ENCODE assay signal across 24 mouse cellular contexts in genomic region chr4:49740796-49741766, GRCm38 (mm10). TPM values are rescaled to one million over a fixed set of nuclear protein-coding genes. Genes with fewer than 3 reads are reported as not detected.
DNase-seq lines count a peak whose midpoint lies in the region; ATAC-seq and TF ChIP-seq lines count a peak whose summit lies in the region.
"Had no signal": no experiment of that assay in that cellular context is flagged by ENCODE, and none has a peak within 500 bp of the region (broad histone marks: within the 10 kb centered on the region; RNA-seq: fewer than 3 reads in every experiment).

No protein-coding gene starts in this region.

- TF ChIP-seq CTCF in hindbrain, postnatal 0 days (IDR thresholded peaks at IDR 0.05; ENCODE audit: low read depth): no peak

- H3K36me3 ChIP-seq in hindbrain, postnatal 0 days (ENCODE audit: insufficient read depth, low read length): no peaks in the 10 kb centered on the region
- H3K36me3 ChIP-seq in hindbrain, embryonic 11.5 days (ENCODE audit: control insufficient read depth, insufficient read depth, low read length): no peaks in the 10 kb centered on the region
- H3K36me3 ChIP-seq in neural tube, embryonic 15.5 days: no peaks in the 10 kb centered on the region
- H3K36me3 ChIP-seq: liver, embryonic 12.5 days; midbrain, embryonic 12.5 days had no signal

- H3K9ac ChIP-seq in hindbrain, postnatal 0 days (replicated peaks; ENCODE audit: low read length): no peak overlapping the region
- H3K9ac ChIP-seq in hindbrain, embryonic 11.5 days (ENCODE audit: low read depth, low read length): no peak overlapping the region
- no peak overlapping the region for H3K9ac ChIP-seq in neural tube, embryonic 15.5 days (replicated peaks)
- H3K9ac ChIP-seq: forebrain, postnatal 0 days; hindbrain, embryonic 14.5 days; liver, embryonic 12.5 days; lung, embryonic 14.5 days; midbrain, embryonic 12.5 days had no signal

- H3K9me3 ChIP-seq in hindbrain, postnatal 0 days (ENCODE audit: low read length): no peaks in the 10 kb centered on the region
- no peaks in the 10 kb centered on the region for H3K9me3 ChIP-seq in hindbrain, embryonic 11.5 days (ENCODE audit: control insufficient read depth, low read length)
- H3K9me3 ChIP-seq in neural tube, embryonic 15.5 days (replicated peaks): no peaks in the 10 kb centered on the region
- H3K9me3 ChIP-seq: liver, embryonic 12.5 days; midbrain, embryonic 12.5 days had no signal

- no peak overlapping the region for H3K27ac ChIP-seq in hindbrain, postnatal 0 days
- no peak overlapping the region for H3K27ac ChIP-seq in hindbrain, embryonic 11.5 days (ENCODE audit: low read depth, low read length)
- H3K27ac ChIP-seq in neural tube, embryonic 15.5 days (replicated peaks): 0 out of 2 replicates have a peak overlapping the region, but pooled peaks have one; percentile 2
- H3K27ac ChIP-seq: hindbrain, embryonic 14.5 days; kidney, postnatal 0 days; liver, embryonic 12.5 days; macrophage; midbrain, embryonic 12.5 days had no signal

- no peaks in the 10 kb centered on the region for H3K27me3 ChIP-seq in hindbrain, postnatal 0 days (ENCODE audit: insufficient read depth, low read length)
- no peaks in the 10 kb centered on the region for H3K27me3 ChIP-seq in hindbrain, embryonic 11.5 days (ENCODE audit: control insufficient read depth, insufficient read depth, low read length)
- H3K27me3 ChIP-seq in neural tube, embryonic 15.5 days (replicated peaks): no peaks in the 10 kb centered on the region
- H3K27me3 ChIP-seq: liver, embryonic 12.5 days; midbrain, embryonic 12.5 days had no signal

- 0 out of 2 replicates have a peak, but pooled peaks cover 3% of the 10 kb centered on the region for H3K4me1 ChIP-seq in hindbrain, postnatal 0 days (ENCODE audit: insufficient read depth, low read length)
- no peaks in the 10 kb centered on the region for H3K4me1 ChIP-seq in hindbrain, embryonic 11.5 days (replicated peaks; ENCODE audit: control insufficient read depth, insufficient read depth, low read length)
- H3K4me1 ChIP-seq in neural tube, embryonic 15.5 days: 0 out of 2 replicates have a peak, but pooled peaks cover 3% of the 10 kb centered on the region
- H3K4me1 ChIP-seq: liver, embryonic 12.5 days; midbrain, embryonic 12.5 days had no signal

- no peak overlapping the region for H3K4me3 ChIP-seq in hindbrain, postnatal 0 days (ENCODE audit: low read length)
- H3K4me3 ChIP-seq in hindbrain, embryonic 11.5 days (ENCODE audit: low read depth, low read length): no peak overlapping the region
- no peak overlapping the region for H3K4me3 ChIP-seq in neural tube, embryonic 15.5 days (replicated peaks)
- H3K4me3 ChIP-seq: liver, embryonic 12.5 days; midbrain, embryonic 12.5 days had no signal

- peak; percentile 5 for DNase-seq in cerebellum, adult 11-12 months
- DNase-seq in cerebellum, adult 8-10 months: no peak
- peak; percentile 61 for DNase-seq in hindbrain, postnatal 0 days (ENCODE audit: low spot score)
- DNase-seq in hindbrain, embryonic 11.5 days (ENCODE audit: low spot score): no peak
- no peak for DNase-seq in neural tube, embryonic 10.5 days (ENCODE audit: extremely low spot score, low spot score)
- DNase-seq in right cerebral cortex, postnatal 25 days: peak; percentile 7
- DNase-seq in spleen, postnatal 36 days (ENCODE audit: low spot score in 2 of 2): no peak
- DNase-seq: forebrain, postnatal 0 days; gastrocnemius, postnatal 14 days; kidney, adult 11 months; lung, embryonic 14.5 days; thymus, adult 18-20 months had no signal

- WGBS in hindbrain, postnatal 0 days: 56% methylated on average over 5 of the region's 5 CpGs
- WGBS in hindbrain, embryonic 11.5 days: 85% methylated on average over 5 of the region's 5 CpGs
- 78% methylated on average over 5 of the region's 5 CpGs for WGBS in neural tube, embryonic 15.5 days

- ATAC-seq in hindbrain, postnatal 0 days: peak; percentile 73
- no peak for ATAC-seq in hindbrain, embryonic 11.5 days (ENCODE audit: low FRiP score)
- ATAC-seq in neural tube, embryonic 15.5 days (ENCODE audit: low FRiP score): no peak
- ATAC-seq: forebrain, postnatal 0 days; liver, embryonic 12.5 days had no signal

- no peak overlapping the region for H3K4me2 ChIP-seq in hindbrain, postnatal 0 days (ENCODE audit: low read depth, low read length)
- no peak overlapping the region for H3K4me2 ChIP-seq in hindbrain, embryonic 11.5 days (replicated peaks; ENCODE audit: low read depth, low read length)
- no peak overlapping the region for H3K4me2 ChIP-seq in neural tube, embryonic 15.5 days
- H3K4me2 ChIP-seq: hindbrain, embryonic 14.5 days; liver, embryonic 12.5 days; lung, embryonic 14.5 days; midbrain, embryonic 12.5 days had no signal

RNA-seq across cellular contexts. Expression of gene Ppp3r2, which starts 59.3 kb away (rescaled TPM):
- 0.31 and 0.32 TPM in 2 replicates for total RNA-seq in hindbrain, postnatal 0 days (2014; rRNA removed)
- polyA plus RNA-seq in hindbrain, postnatal 0 days (2015; fragmentation: Nextera tagmentation; extraction: Ambion mirVana): 0.29 and 0.33 TPM in 2 replicates
- polyA plus RNA-seq in hindbrain, embryonic 11.5 days (2014; fragmentation: Nextera tagmentation; extraction: Ambion mirVana): not detected in 2 replicates
- polyA plus RNA-seq in neural tube, embryonic 15.5 days (2015; fragmentation: Nextera tagmentation; extraction: Ambion mirVana): 0.64 and 0.74 TPM in 2 replicates
- total RNA-seq: gastrocnemius, postnatal 14 days; heart, adult 8-10 months; MEL had no signal
- polyA plus RNA-seq: embryonic facial prominence, embryonic 11.5 days; heart, embryonic 16.5 days; kidney, postnatal 0 days; liver, embryonic 12.5 days; lung, embryonic 14.5 days; macrophage; small intestine, adult 2 months; urinary bladder, adult 2 months had no signal

Comparison
In these comparisons a context has a peak if more than half of its experiments do, and no peak if none do; other contexts are left out.
1. DNase-seq: peak in cerebellum, adult 11-12 months (single experiment), hindbrain, postnatal 0 days (single experiment) and right cerebral cortex, postnatal 25 days (single experiment); none in cerebellum, adult 8-10 months (single experiment), hindbrain, embryonic 11.5 days (single experiment), neural tube, embryonic 10.5 days (single experiment) and spleen, postnatal 36 days (0 of 2).